Mouse (Mus musculus) layer of hippocampus, postnatal 25 days (tissue): Measurements from ENCODE around the gene S100a8. TPM values are rescaled to one million over a fixed set of nuclear protein-coding genes. Genes with fewer than 3 reads are reported as not detected.

Experiments used
- DNase-seq, 2 experiments: peaks; one replicate each; pipeline ENCODE4 v3.0.0; 2022; ENCODE audit warnings: mixed read lengths in 2 of 2, low spot score in 1 of 2; ENCODE audit errors: extremely low spot score in 1 of 2
- total RNA-seq, 2 experiments: library from RNA; stranded (reverse); gene quantifications; 2 replicates each; pipeline ENCODE4 v1.2.3; 2021

The S100a8 gene
- total RNA-seq, 2 experiments from 2014 or later: not detected

DNA sequence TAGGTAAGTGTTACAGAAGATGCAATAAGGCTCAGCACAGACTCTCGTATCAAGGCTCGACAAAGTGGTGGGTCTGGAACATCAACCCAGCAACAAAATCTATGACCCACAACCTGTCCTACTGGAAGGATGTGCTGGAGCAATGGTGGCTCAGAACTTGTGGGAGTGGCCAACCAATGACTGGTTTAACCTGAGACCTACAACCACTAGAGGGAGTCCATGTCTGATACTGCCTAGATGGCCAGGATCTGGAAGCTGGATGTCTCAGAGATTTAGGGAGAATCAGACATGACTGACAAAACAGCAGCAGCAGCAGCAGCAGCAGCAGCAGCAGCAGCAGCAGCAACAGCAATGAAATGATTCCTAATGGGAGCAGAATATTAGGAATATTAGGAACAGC lies 4.6 kb upstream of the S100a8 start:
- no peak for DNase-seq

DNA sequence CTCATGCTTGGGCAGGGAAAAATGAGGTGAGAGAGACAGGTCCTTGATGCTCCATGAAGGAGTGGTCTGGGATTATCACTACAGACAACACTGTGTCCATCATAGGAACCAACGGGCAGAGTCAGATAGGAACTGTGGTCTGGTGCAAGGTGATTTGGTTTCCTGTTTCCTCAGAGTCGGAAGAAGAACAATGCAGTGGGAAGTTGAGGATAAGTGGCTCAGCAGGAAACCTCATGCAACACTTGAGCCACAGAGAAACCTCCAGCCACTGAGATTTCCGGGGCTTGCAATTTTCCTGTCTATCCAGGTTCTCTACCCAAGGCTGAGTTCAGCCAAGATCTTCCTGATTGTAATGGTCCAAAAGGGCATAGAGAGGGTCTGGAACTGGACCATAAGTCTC lies 9.9 kb downstream of the S100a8 start:
- DNase-seq: no peak

DNA sequence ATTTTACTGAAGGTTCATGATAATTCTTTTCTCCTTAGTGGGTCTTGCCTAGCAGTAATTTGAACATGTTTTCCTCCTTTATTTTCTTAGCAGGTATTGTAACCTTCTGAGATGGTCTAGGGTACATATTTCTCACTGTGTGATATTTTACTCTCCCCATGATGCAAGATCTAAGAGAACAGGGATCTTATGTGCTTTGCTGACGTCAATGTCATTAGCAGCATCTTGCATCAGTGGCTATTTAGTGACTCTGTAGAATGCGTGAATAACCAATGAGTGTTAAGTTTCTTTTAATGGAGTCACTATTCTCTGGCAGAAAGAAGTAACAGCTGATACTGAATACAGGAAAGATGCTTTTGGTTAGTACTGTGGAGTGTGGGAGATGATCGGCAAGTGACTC lies 15.2 kb downstream of the S100a8 start:
- DNase-seq: no peak

GRCm38 (mm10) chr3:90686835-90687234 lies 18.1 kb downstream of the S100a8 start:
- no peak for DNase-seq

DNA sequence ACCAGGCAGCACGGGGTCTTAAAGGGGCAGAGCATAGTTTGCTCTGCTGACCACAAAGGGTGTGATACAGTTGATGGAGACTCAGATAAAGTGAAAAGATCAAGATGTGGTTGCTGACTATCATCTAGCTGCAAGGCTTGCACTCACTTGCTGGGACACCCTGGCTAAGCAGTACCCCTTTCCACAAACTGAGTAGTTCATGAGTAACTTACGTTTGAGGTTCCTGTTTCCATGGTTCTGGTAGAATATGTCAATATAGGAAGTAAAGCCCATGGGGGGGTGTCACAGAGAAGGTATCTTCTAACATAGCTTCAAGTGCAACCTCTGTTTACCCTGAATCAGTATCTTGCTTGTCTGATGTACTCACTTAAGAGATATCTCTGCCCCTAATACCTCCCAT lies 24.7 kb downstream of the S100a8 start:
- DNase-seq: no peak

GRCm38 (mm10) chr3:90695613-90696012 lies 26.8 kb downstream of the S100a8 start, which contains the start of gene S100a9:
S100a9 (minus strand) TSS chr3:90695721.
- DNase-seq: no peak

DNA sequence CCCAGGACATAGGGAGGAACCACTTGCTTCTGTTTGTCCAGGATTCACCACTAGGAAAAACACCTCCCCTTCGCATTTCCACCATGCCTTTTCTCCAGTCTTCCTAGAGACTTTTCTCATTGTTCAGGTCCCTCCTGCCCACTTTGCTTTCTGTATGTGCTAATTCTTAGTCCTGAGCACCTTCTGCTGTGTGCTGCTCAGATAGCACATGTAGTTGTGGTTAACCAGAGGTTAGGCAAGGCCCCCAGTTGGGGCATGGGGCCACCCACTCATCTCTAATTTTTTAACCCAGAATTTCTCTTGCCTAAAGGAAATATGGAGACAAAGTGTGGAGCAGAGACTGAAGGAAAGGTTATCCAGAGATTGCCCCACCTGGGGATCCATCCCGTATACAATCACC lies 33.5 kb downstream of the S100a8 start:
- no peak for DNase-seq

DNA sequence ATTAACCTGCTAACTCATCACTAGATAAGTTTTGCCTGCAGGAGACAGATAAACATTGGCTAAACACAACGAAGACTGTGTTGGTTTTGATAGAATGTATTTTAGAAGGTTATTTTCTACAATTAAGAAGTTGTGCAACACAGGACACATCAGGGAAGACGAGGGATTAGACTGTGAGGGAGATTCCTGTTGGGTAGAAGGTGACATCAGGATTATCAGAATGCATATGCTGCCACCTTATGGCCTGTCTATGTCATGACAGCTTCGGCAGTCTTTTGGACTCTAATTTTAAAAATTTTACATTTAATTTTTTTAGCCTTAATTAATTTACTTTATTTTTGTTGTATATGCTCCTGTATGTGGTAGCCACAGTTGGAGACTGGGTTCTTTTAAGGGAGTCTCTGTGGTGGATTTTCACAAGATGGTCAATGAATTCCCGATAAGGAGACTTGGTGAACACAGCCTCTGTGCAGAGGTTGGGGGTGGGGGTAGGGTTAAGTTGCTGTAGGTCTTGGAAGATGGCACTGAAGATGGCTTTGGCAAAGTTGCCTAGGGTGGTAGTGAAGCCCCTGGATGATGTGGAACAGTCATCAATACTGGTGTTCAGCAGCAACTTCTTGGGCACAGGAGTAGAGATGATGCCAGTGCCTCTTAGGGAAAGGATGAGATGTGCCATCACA lies 39.9 kb downstream of the S100a8 start:
- peak in 1 of 2 experiments; percentile 27 for DNase-seq

DNA sequence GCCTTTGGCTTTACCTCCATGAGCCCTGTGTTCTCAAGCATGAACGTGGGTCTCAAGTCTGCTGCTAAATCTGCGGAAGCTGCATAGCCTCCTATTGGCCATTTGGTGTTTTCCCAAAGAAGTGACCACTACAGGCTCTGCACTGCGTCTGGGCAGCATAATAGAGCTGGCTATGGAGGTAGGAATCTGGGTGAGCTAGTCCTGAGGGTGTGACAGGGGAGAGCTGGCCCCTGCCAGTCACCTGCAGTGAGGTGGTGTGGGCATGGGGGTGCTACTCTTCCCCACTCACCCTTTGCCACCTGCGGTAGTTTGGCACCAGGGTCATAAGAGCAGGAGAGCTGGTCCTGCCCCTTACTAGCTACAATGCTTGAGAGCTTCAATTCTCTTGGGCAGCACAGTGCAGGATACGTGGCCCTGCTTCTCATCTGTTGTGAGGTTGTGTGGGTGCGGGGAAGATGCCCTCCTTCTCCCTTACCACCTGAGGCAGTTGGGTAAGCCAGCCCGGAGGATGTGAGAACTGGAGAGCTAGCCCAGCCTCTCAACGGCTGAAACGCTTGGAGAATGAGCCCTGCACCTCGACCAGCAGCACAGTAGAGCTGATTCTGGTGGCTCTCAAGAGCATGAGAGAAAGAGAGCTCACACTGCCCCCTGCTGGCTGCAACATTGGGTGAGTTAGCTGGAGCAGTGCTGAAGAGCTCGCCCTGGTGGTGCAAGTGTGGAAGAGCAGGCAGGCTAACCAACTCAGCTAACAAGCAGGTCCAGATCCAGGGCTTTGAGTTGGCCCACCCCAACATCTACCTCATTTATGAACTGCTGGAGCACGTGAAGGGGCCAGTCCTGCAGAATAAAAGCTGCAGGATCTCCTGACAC lies 41.0 kb downstream of the S100a8 start:
- peak; percentile 77 to 96 for DNase-seq

Other genes starting within 250 kb of the S100a8 start
- gene Ints3, start 235.4 kb upstream of the S100a8 start, total RNA-seq: 10 to 100 TPM; 69.1 to 70.6 TPM
- gene Npr1, start 203.1 kb upstream of the S100a8 start, total RNA-seq: 1 to 10 TPM; 4.7 to 5.0 TPM
- 10 to 100 TPM; 81.2 to 87.4 TPM for gene Ilf2, start 192.9 kb upstream of the S100a8 start, total RNA-seq
- 10 to 100 TPM; 49.8 to 53.4 TPM for gene Snapin, start 177.9 kb upstream of the S100a8 start, total RNA-seq
- 100 to 1,000 TPM; 159 to 166 TPM for gene Chtop, start 159.5 kb upstream of the S100a8 start, total RNA-seq
- gene S100a1, start 154.6 kb upstream of the S100a8 start, total RNA-seq: 100 to 1,000 TPM in 1 of 2 experiments, 10 to 100 TPM in 1; 92.6 to 106 TPM
- gene S100a13, start 154.5 kb upstream of the S100a8 start, total RNA-seq: 10 to 100 TPM; 22.6 to 27.6 TPM
- under 1 TPM; 0.39 to 0.42 TPM for gene S100a14, start 142.1 kb upstream of the S100a8 start, total RNA-seq
- gene S100a16, start 131.7 kb upstream of the S100a8 start, total RNA-seq: 100 to 1,000 TPM; 101 to 107 TPM
- gene S100a3, start 108.4 kb upstream of the S100a8 start, total RNA-seq: 1 to 10 TPM; 1.9 to 2.1 TPM
- not detected for gene S100a2, start 78.7 kb upstream of the S100a8 start, total RNA-seq
- gene Gm42674, start 67.1 kb upstream of the S100a8 start, total RNA-seq: not detected
- gene S100a4, start 65.2 kb upstream of the S100a8 start, total RNA-seq: 1 to 10 TPM; 4.1 to 6.5 TPM
- not detected for gene S100a5, start 60.5 kb upstream of the S100a8 start, total RNA-seq
- gene S100a6, start 56.1 kb upstream of the S100a8 start, total RNA-seq: 10 to 100 TPM; 23.1 to 24.9 TPM
- gene S100a7a, start 15.0 kb upstream of the S100a8 start, total RNA-seq: under 1 TPM; 0.20 to 0.28 TPM
- not detected for gene S100a9, start 26.7 kb downstream of the S100a8 start, total RNA-seq
- gene Pglyrp4, start 57.9 kb downstream of the S100a8 start, total RNA-seq: not detected
- not detected for gene Gm5849, start 108.9 kb downstream of the S100a8 start, total RNA-seq